Mouse (Mus musculus) gastrocnemius, postnatal 4 days (tissue): ENCODE measurements around the gene Selenom. TPM values are rescaled to one million over a fixed set of nuclear protein-coding genes. Genes with fewer than 3 reads are reported as not detected.

Source experiments
- DNase-seq, 2 experiments: peaks; one replicate each; pipeline ENCODE4 v3.0.0; 2021 to 2022; ENCODE audit warnings: low spot score in 2 of 2, mixed read lengths in 2 of 2
- total RNA-seq, 2 experiments: library from RNA; stranded (reverse); gene quantifications; 2 replicates each; pipeline ENCODE4 v1.2.3; 2021

The Selenom gene
- total RNA-seq, 2 experiments from 2014 or later: 85.5 to 88.7 TPM

GRCm38 (mm10) chr11:3510321-3510720 lies 4.2 kb upstream of the Selenom start:
- no peak for DNase-seq

- no peak for DNase-seq
Observed at GRCm38 (mm10) chr11:3513291-3513690, 1.2 kb upstream of the Selenom start.

- DNase-seq: no peak
Observed at GRCm38 (mm10) chr11:3515216-3515615, 732 bp downstream of the Selenom start.

- peak in 1 of 2 experiments; percentile 12 for DNase-seq
Observed at GRCm38 (mm10) chr11:3515637-3516036, 1.2 kb downstream of the Selenom start.

GRCm38 (mm10) chr11:3516121-3516520 lies 1.6 kb downstream of the Selenom start:
- peak in 1 of 2 experiments; percentile 10 for DNase-seq

GRCm38 (mm10) chr11:3516859-3517845 lies 2.7 kb downstream of the Selenom start:
- DNase-seq: no peak

- no peak for DNase-seq
Observed at GRCm38 (mm10) chr11:3517846-3518732, 3.6 kb downstream of the Selenom start.

- no peak for DNase-seq
Observed at GRCm38 (mm10) chr11:3519051-3519726, 4.7 kb downstream of the Selenom start.

GRCm38 (mm10) chr11:3519756-3520398 lies 5.4 kb downstream of the Selenom start:
- DNase-seq: no peak

GRCm38 (mm10) chr11:3520919-3521318 lies 6.4 kb downstream of the Selenom start:
- DNase-seq: no peak

GRCm38 (mm10) chr11:3521339-3522224 lies 7.1 kb downstream of the Selenom start:
- DNase-seq: no peak

GRCm38 (mm10) chr11:3522285-3523000 lies 8.0 kb downstream of the Selenom start:
- DNase-seq: no peak

- no peak for DNase-seq
Observed at GRCm38 (mm10) chr11:3523840-3524582, 9.5 kb downstream of the Selenom start.

- no peak for DNase-seq
Observed at GRCm38 (mm10) chr11:3525560-3525959, 11.1 kb downstream of the Selenom start.

GRCm38 (mm10) chr11:3526207-3526606 lies 11.7 kb downstream of the Selenom start:
- DNase-seq: no peak

GRCm38 (mm10) chr11:3526979-3527738 lies 12.7 kb downstream of the Selenom start:
- peak in 1 of 2 experiments; percentile 58 for DNase-seq

GRCm38 (mm10) chr11:3527766-3528165 lies 13.3 kb downstream of the Selenom start:
- peak in 1 of 2 experiments; percentile 62 for DNase-seq
